Mouse (Mus musculus) cortical plate, adult 2 months (tissue): ENCODE data around the gene Cfap45.

Experiments used
- CTCF ChIP-seq: fragments of 200-500 bp; IDR thresholded peaks from 2 replicates; pipeline ENCODE4 v1.5.1; 2011; ENCODE audit warnings: mild to moderate bottlenecking, control low read depth, low read length; ENCODE audit not compliant: insufficient read depth; ENCODE audit errors: extremely low read depth
- POLR2A ChIP-seq: fragments of 200-500 bp; IDR thresholded peaks from 2 replicates; pipeline ENCODE4 v1.6.1; 2011; ENCODE audit warnings: mild to moderate bottlenecking, low read length, control low read depth; ENCODE audit not compliant: insufficient read depth; ENCODE audit errors: extremely low read depth

GRCm38 (mm10) chr1:172504756-172505155 lies 15.8 kb upstream of the Cfap45 start:
- TF ChIP-seq CTCF (no peak), POLR2A (no peak)
